Comparison of ENCODE assay signal across 26 mouse cellular contexts in genomic region chr5:36916581-36916980, GRCm38 (mm10). TPM values are rescaled to one million over a fixed set of nuclear protein-coding genes. Genes with fewer than 3 reads are reported as not detected.
A peak's percentile ranks its signal among the peaks of the same experiment; 100 is the strongest.
DNase-seq lines count a peak whose midpoint lies in the region; TF ChIP-seq lines count a peak whose summit lies in the region.
"Had no signal": no experiment of that assay in that cellular context is flagged by ENCODE, and none has a peak within 500 bp of the region (broad histone marks: within the 10 kb centered on the region; RNA-seq: fewer than 3 reads in every experiment).

No protein-coding gene starts in this region.

- H3K36me3 ChIP-seq in myocyte (ENCODE audit: control insufficient read depth, insufficient read depth) = no peaks in the 10 kb centered on the region
- H3K36me3 ChIP-seq in embryonic facial prominence, embryonic 10.5 days (replicated peaks) = no peaks in the 10 kb centered on the region
- H3K36me3 ChIP-seq: forebrain, embryonic 10.5 days; heart, embryonic 13.5 days; hindbrain, embryonic 12.5 days had no signal

- no peak overlapping the region for H3K4me2 ChIP-seq in myocyte (ENCODE audit: low read depth)
- H3K4me2 ChIP-seq: heart, embryonic 13.5 days; hindbrain, embryonic 12.5 days had no signal

- no peak overlapping the region for H3K4me3 ChIP-seq in myocyte
- H3K4me3 ChIP-seq in embryonic facial prominence, embryonic 10.5 days = no peak overlapping the region
- H3K4me3 ChIP-seq: forebrain, embryonic 10.5 days; heart, adult 2 months; heart, embryonic 13.5 days; hindbrain, embryonic 12.5 days had no signal

- intact Hi-C loops in gastrocnemius, postnatal 14 days (cut with DNase I; ENCODE audit: low total_unique reads) = no loop called here
- intact Hi-C loops in left cerebral cortex, postnatal 4 days (cut with DNase I) = no loop called here

- DNase-seq in gastrocnemius, postnatal 14 days = peak; percentile 51
- no peak for DNase-seq in gastrocnemius, adult 18-20 months (ENCODE audit: low spot score)
- peak; percentile 93 for DNase-seq in left cerebral cortex, postnatal 4 days
- DNase-seq in left cerebral cortex, adult 8-10 months (ENCODE audit: low spot score in 2 of 2) = no peak
- peak; percentile 75 for DNase-seq in cerebellum, adult 9-11 months
- DNase-seq in embryonic facial prominence, embryonic 10.5 days (ENCODE audit: low spot score) = no peak
- DNase-seq: adrenal gland, adult 8-10 months; forebrain, postnatal 0 days; heart, adult 2 months; heart, postnatal 14 days; kidney, adult 8-10 months; kidney, postnatal 14 days; lung, postnatal 4 days; right cerebral cortex, postnatal 14 days; thymus, adult 2 months; thymus, postnatal 4 days had no signal

- no peak for TF ChIP-seq POLR2A in myocyte (IDR thresholded peaks at IDR 0.05; ENCODE audit: insufficient read length, low read depth)

- H3K79me2 ChIP-seq in myocyte (ENCODE audit: control insufficient read depth, insufficient read depth) = no peaks in the 10 kb centered on the region

- WGBS in embryonic facial prominence, embryonic 10.5 days = 87% methylated on average over 4 of the region's 4 CpGs

- H3K27me3 ChIP-seq in myocyte (ENCODE audit: control insufficient read depth, insufficient read depth, insufficient read length) = peaks cover 67% of the 10 kb centered on the region
- 0 out of 2 replicates have a peak, but pooled peaks cover 7% of the 10 kb centered on the region for H3K27me3 ChIP-seq in embryonic facial prominence, embryonic 10.5 days (replicated peaks; ENCODE audit: low read depth, poor library complexity, severe bottlenecking)

- H3ac ChIP-seq in myocyte (ENCODE audit: control insufficient read depth, insufficient read length) = no peak overlapping the region

- peaks cover 4% of the 10 kb centered on the region; the same call in 1 of the 2 replicates for H3K4me1 ChIP-seq in embryonic facial prominence, embryonic 10.5 days
- H3K4me1 ChIP-seq: heart, embryonic 13.5 days had no signal

- H3K9me3 ChIP-seq in embryonic facial prominence, embryonic 10.5 days = no peaks in the 10 kb centered on the region
- H3K9me3 ChIP-seq: forebrain, embryonic 10.5 days; heart, embryonic 13.5 days; hindbrain, embryonic 12.5 days had no signal

- H3K27ac ChIP-seq in embryonic facial prominence, embryonic 10.5 days (replicated peaks) = no peak overlapping the region
- H3K27ac ChIP-seq: forebrain, embryonic 10.5 days; heart, adult 2 months; heart, embryonic 13.5 days; hindbrain, embryonic 12.5 days; stomach, postnatal 0 days had no signal

TF ChIP-seq in myocyte, 11 proteins besides CTCF, POLR2A, EP300 and RAD21:
- TF ChIP-seq SRF (IDR thresholded peaks at IDR 0.05; ENCODE audit: control insufficient read depth, insufficient read length, low read depth) (no peak), USF1 (IDR thresholded peaks at IDR 0.05; ENCODE audit: low read depth) (no peak), REST (IDR thresholded peaks at IDR 0.05; ENCODE audit: insufficient read depth, insufficient read length) (no peak), MYOD1 (IDR thresholded peaks at IDR 0.05; ENCODE audit: control insufficient read depth in 1 of 3, insufficient read length in 2 of 3, low read depth in 2 of 3) (peak in 2 of 3 experiments; percentile 78 to 92), TCF12 (IDR thresholded peaks at IDR 0.05; ENCODE audit: insufficient read depth, poor library complexity, severe bottlenecking) (peak; percentile 58), TCF3 (IDR thresholded peaks at IDR 0.05; ENCODE audit: insufficient read length, low read depth) (peak; percentile 88), MYOG (IDR thresholded peaks at IDR 0.05; ENCODE audit: control insufficient read depth in 1 of 3, insufficient read depth in 1 of 3, insufficient read length in 2 of 3, low read depth in 2 of 3) (peak; percentile 79 to 95 (median 85)), CEBPB (IDR thresholded peaks at IDR 0.05; ENCODE audit: insufficient read depth, poor library complexity, severe bottlenecking) (no peak), POLR2AphosphoS2 (IDR thresholded peaks at IDR 0.05; ENCODE audit: insufficient read length, low read depth) (no peak), E2F4 (IDR thresholded peaks at IDR 0.05; ENCODE audit: insufficient read depth) (no peak)

RNA-seq across cellular contexts. Expression of gene Ppp2r2c, which starts 48.3 kb away (rescaled TPM):
- under 1 TPM; 0.24 to 0.70 TPM for total RNA-seq in gastrocnemius, postnatal 14 days (2021)
- total RNA-seq in gastrocnemius, adult 18-20 months (2021) = under 1 TPM; 0.55 to 0.74 TPM
- 100 to 1,000 TPM; 271 to 272 TPM for total RNA-seq in left cerebral cortex, postnatal 4 days (2021)
- total RNA-seq in left cerebral cortex, adult 8-10 months (2022) = 100 to 1,000 TPM; 388 to 449 (median 430) TPM
- polyA plus RNA-seq in myocyte (2012; fragmentation: generic; extraction: Trizol) = 0.01 TPM
- 0.73 and 1.2 TPM in 2 replicates for polyA plus RNA-seq in embryonic facial prominence, embryonic 10.5 days (2016; fragmentation: Nextera tagmentation; extraction: Ambion mirVana)
- total RNA-seq: MEL; neutrophil, adult 5-6 weeks had no signal
- polyA plus RNA-seq: activated CD4-positive, CD25-positive, alpha-beta regulatory T cell, adult 4 months; C2C12; liver, adult 2 months had no signal

Comparison
In these comparisons a context has a peak if more than half of its experiments do, and no peak if none do; other contexts are left out.
1. DNase-seq: peak in gastrocnemius, postnatal 14 days (single experiment), left cerebral cortex, postnatal 4 days (single experiment) and cerebellum, adult 9-11 months (single experiment); none in gastrocnemius, adult 18-20 months (single experiment), left cerebral cortex, adult 8-10 months (0 of 2) and embryonic facial prominence, embryonic 10.5 days (single experiment).
2. RNA of gene Ppp2r2c, which starts 48.3 kb away (total RNA-seq): 388 to 449 TPM in left cerebral cortex, adult 8-10 months and 271 to 272 TPM in left cerebral cortex, postnatal 4 days; 0.55 to 0.74 TPM in gastrocnemius, adult 18-20 months and 0.24 to 0.70 TPM in gastrocnemius, postnatal 14 days; every median in the first group is over 100 times any median in the second.